Mouse (Mus musculus) thymus, postnatal 10 days (tissue): ENCODE results near the gene Ston2.
A peak's percentile ranks its signal among the peaks of the same experiment; 100 is the strongest.
"Not testable (repeated sequence)": the region's sequence is repeated elsewhere in the genome, so short reads cannot be mapped to it uniquely, and the experiment has no call there.

Experiments used
- DNase-seq, 2 experiments: peaks; one replicate each; pipeline ENCODE4 v3.0.0; 2021; ENCODE audit warnings: low spot score in 2 of 2

Gene Ston2

GRCm38 (mm10) chr12:91791822-91792221 is 3.6 kb upstream of the Ston2 start:
- DNase-seq: no peak

GRCm38 (mm10) chr12:91789801-91790200 is 1.6 kb upstream of the Ston2 start:
- DNase-seq: peak; percentile 45 to 67

- not testable (repeated sequence) for DNase-seq
Observed at GRCm38 (mm10) chr12:91788446-91788845, 259 bp upstream of the Ston2 start.

GRCm38 (mm10) chr12:91786355-91786754 is 1.8 kb downstream of the Ston2 start:
- DNase-seq: no peak

GRCm38 (mm10) chr12:91781432-91781831 is 6.8 kb downstream of the Ston2 start:
- no peak for DNase-seq

GRCm38 (mm10) chr12:91780531-91780930 is 7.7 kb downstream of the Ston2 start:
- no peak for DNase-seq

- peak; percentile 76 to 82 for DNase-seq
Observed at GRCm38 (mm10) chr12:91779004-91779365, 9.2 kb downstream of the Ston2 start.

GRCm38 (mm10) chr12:91778211-91779003 is 9.8 kb downstream of the Ston2 start:
- peak; percentile 26 to 41 for DNase-seq

- no peak for DNase-seq
Observed at GRCm38 (mm10) chr12:91776342-91776741, 11.8 kb downstream of the Ston2 start.

GRCm38 (mm10) chr12:91774811-91775284 is 13.3 kb downstream of the Ston2 start:
- no peak for DNase-seq

GRCm38 (mm10) chr12:91768871-91769270 is 19.3 kb downstream of the Ston2 start:
- DNase-seq: no peak

- no peak for DNase-seq
Observed at GRCm38 (mm10) chr12:91768176-91768575, 20.0 kb downstream of the Ston2 start.

GRCm38 (mm10) chr12:91766338-91767107 is 21.7 kb downstream of the Ston2 start:
- peak; percentile 56 to 61 for DNase-seq

GRCm38 (mm10) chr12:91765504-91765903 is 22.7 kb downstream of the Ston2 start:
- peak in 1 of 2 experiments; percentile 11 for DNase-seq

GRCm38 (mm10) chr12:91765054-91765453 is 23.1 kb downstream of the Ston2 start:
- DNase-seq: no peak

- DNase-seq: no peak
Observed at GRCm38 (mm10) chr12:91764471-91764870, 23.7 kb downstream of the Ston2 start.

GRCm38 (mm10) chr12:91759836-91760235 is 28.4 kb downstream of the Ston2 start:
- no peak for DNase-seq

GRCm38 (mm10) chr12:91757854-91758562 is 30.2 kb downstream of the Ston2 start:
- no peak for DNase-seq

GRCm38 (mm10) chr12:91756562-91757166 is 31.5 kb downstream of the Ston2 start:
- peak; percentile 38 to 47 for DNase-seq

- no peak for DNase-seq
Observed at GRCm38 (mm10) chr12:91754606-91755005, 33.6 kb downstream of the Ston2 start.

- DNase-seq: no peak
Observed at GRCm38 (mm10) chr12:91752711-91753110, 35.5 kb downstream of the Ston2 start.
